Mouse (Mus musculus): ENCODE data around the gene Best2.

DNA sequence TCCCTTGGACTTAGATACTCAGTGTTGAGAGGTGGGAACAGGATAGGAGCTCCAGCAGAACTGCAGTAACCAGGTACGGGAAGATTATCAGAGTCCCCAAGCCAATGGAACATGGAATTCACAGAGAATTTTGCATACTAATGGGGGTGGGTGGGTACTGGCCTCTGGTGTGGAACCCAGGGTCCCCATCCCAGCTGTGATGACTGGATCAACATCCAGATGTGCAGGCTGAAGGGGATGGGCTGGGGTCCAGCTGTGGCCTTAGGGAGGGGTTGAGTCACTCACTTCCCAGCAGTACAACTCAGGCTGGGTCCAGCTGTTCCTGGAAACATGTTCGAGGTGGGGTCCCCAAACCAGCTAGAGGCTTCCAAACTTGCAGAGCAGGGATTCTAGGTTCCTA is 26.4 kb downstream of the Best2 start:
- TF ChIP-seq GATA1 (IDR thresholded peaks at IDR 0.05; ENCODE audit: borderline replicate concordance, low read length), result no peak
- TF ChIP-seq FLI1 (IDR thresholded peaks at IDR 0.05; ENCODE audit: low read length), result no peak
